In the genomic region with DNA sequence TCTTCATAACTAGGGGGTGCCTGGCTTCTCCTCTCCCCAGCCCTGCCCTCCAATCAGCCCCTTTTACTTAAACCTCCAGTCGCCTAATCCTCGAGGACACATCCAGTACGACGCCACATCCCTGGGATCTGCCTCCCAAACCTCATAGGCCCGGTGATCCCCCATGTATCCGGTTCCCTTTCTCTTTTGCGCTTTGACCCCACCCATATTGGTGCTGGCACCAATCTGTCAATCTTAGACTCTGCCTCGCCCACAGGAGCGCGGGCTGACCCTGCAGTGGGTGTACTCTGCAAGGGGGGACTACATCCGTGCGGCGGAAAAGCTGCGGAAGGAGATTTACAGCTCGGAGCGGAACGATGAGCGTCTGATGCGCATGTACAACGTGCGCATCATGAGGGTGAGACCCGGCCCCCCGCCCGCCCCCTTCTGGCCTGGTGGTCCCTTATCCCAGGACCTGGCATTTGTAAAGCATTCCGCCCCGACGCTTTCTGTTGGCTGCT, we compare ENCODE assay signal across 8 mouse cellular contexts. TPM values are rescaled to one million over a fixed set of nuclear protein-coding genes. Genes with fewer than 3 reads are reported as not detected.
DNase-seq lines count a peak whose midpoint lies in the region; ATAC-seq lines count a peak whose summit lies in the region.

No protein-coding gene starts in this region.

- no peaks in the 10 kb centered on the region for H3K9me3 ChIP-seq in forebrain, embryonic 11.5 days (ENCODE audit: control insufficient read depth, low read length)
- H3K9me3 ChIP-seq in hindbrain, embryonic 14.5 days (ENCODE audit: control insufficient read depth, low read length) = no peaks in the 10 kb centered on the region
- H3K9me3 ChIP-seq in liver, embryonic 11.5 days (ENCODE audit: control insufficient read depth, low read length) = no peaks in the 10 kb centered on the region
- H3K9me3 ChIP-seq in neural tube, embryonic 14.5 days (ENCODE audit: control insufficient read depth, low read length) = no peaks in the 10 kb centered on the region

- H3K27me3 ChIP-seq in forebrain, embryonic 11.5 days (ENCODE audit: control insufficient read depth, insufficient read depth, low read length) = peaks cover 3% of the 10 kb centered on the region; the same call in 1 of the 2 replicates
- no peaks in the 10 kb centered on the region for H3K27me3 ChIP-seq in hindbrain, embryonic 14.5 days (ENCODE audit: control insufficient read depth, insufficient read depth, low read length)
- H3K27me3 ChIP-seq in liver, embryonic 11.5 days (replicated peaks; ENCODE audit: control insufficient read depth, insufficient read depth, low read length) = peaks cover 15% of the 10 kb centered on the region
- peaks cover 2% of the 10 kb centered on the region; the same call in 1 of the 2 replicates for H3K27me3 ChIP-seq in neural tube, embryonic 14.5 days (ENCODE audit: control insufficient read depth, insufficient read depth, low read length)

- DNase-seq in left cerebral cortex, adult 18-20 months (ENCODE audit: low spot score in 2 of 2) = peak; percentile 19 to 25
- DNase-seq in left cerebral cortex, adult 11 months (ENCODE audit: low spot score) = no peak
- DNase-seq in forebrain, embryonic 11.5 days (ENCODE audit: low spot score) = peak; percentile 80
- peak; percentile 81 for DNase-seq in hindbrain, embryonic 14.5 days (ENCODE audit: low spot score)
- no peak for DNase-seq in liver, embryonic 11.5 days (ENCODE audit: low spot score)
- no peak for DNase-seq in testis, postnatal 10 days (ENCODE audit: low spot score)

- H3K27ac ChIP-seq in forebrain, embryonic 11.5 days (ENCODE audit: low read depth, low read length) = no peak overlapping the region
- H3K27ac ChIP-seq in hindbrain, embryonic 14.5 days = peak overlapping the region; percentile 74
- H3K27ac ChIP-seq in liver, embryonic 11.5 days (ENCODE audit: low read depth, low read length) = no peak overlapping the region
- peak overlapping the region; percentile 49 for H3K27ac ChIP-seq in neural tube, embryonic 14.5 days (ENCODE audit: low read depth, low read length)

- peak overlapping the region; percentile 27 for H3K4me3 ChIP-seq in forebrain, embryonic 11.5 days (ENCODE audit: low read depth, low read length)
- peak overlapping the region; percentile 33 for H3K4me3 ChIP-seq in hindbrain, embryonic 14.5 days (replicated peaks; ENCODE audit: low read length)
- peak overlapping the region; percentile 33 for H3K4me3 ChIP-seq in liver, embryonic 11.5 days (ENCODE audit: low read depth, low read length)
- H3K4me3 ChIP-seq in neural tube, embryonic 14.5 days (ENCODE audit: low read depth, low read length) = peak overlapping the region; percentile 34

- 17% methylated on average over 27 of the region's 27 CpGs for WGBS in forebrain, embryonic 11.5 days
- WGBS in hindbrain, embryonic 14.5 days = 15% methylated on average over 27 of the region's 27 CpGs
- 21% methylated on average over 27 of the region's 27 CpGs for WGBS in liver, embryonic 11.5 days
- WGBS in neural tube, embryonic 14.5 days = 17% methylated on average over 27 of the region's 27 CpGs

- peak overlapping the region; percentile 59 for H3K4me2 ChIP-seq in forebrain, embryonic 11.5 days (ENCODE audit: low read depth, low read length, severe bottlenecking)
- H3K4me2 ChIP-seq in hindbrain, embryonic 14.5 days (replicated peaks) = peak overlapping the region; percentile 68
- peak overlapping the region; percentile 54 for H3K4me2 ChIP-seq in liver, embryonic 11.5 days
- peak overlapping the region; percentile 57 for H3K4me2 ChIP-seq in neural tube, embryonic 14.5 days (ENCODE audit: low read depth, low read length)

- no peaks in the 10 kb centered on the region for H3K4me1 ChIP-seq in forebrain, embryonic 11.5 days (replicated peaks; ENCODE audit: control insufficient read depth, insufficient read depth, low read length)
- peaks cover 11% of the 10 kb centered on the region for H3K4me1 ChIP-seq in hindbrain, embryonic 14.5 days (replicated peaks; ENCODE audit: control insufficient read depth, insufficient read depth, low read length)
- H3K4me1 ChIP-seq in liver, embryonic 11.5 days (replicated peaks; ENCODE audit: control insufficient read depth, insufficient read depth, low read length) = peaks cover 6% of the 10 kb centered on the region
- H3K4me1 ChIP-seq in neural tube, embryonic 14.5 days (ENCODE audit: control insufficient read depth, insufficient read depth, low read length) = peaks cover 3% of the 10 kb centered on the region; the same call in 1 of the 2 replicates

- H3K9ac ChIP-seq in forebrain, embryonic 11.5 days (ENCODE audit: low read length) = peak overlapping the region; percentile 55
- H3K9ac ChIP-seq in hindbrain, embryonic 14.5 days = peak overlapping the region; percentile 53
- H3K9ac ChIP-seq in liver, embryonic 11.5 days (ENCODE audit: low read depth, low read length) = no peak overlapping the region
- peak overlapping the region; percentile 54 for H3K9ac ChIP-seq in neural tube, embryonic 14.5 days (replicated peaks; ENCODE audit: low read depth, low read length)

- no peaks in the 10 kb centered on the region for H3K36me3 ChIP-seq in forebrain, embryonic 11.5 days (ENCODE audit: control insufficient read depth, insufficient read depth, low read length)
- no peaks in the 10 kb centered on the region for H3K36me3 ChIP-seq in hindbrain, embryonic 14.5 days (replicated peaks; ENCODE audit: control insufficient read depth, insufficient read depth)
- no peaks in the 10 kb centered on the region; the same call in 1 of the 2 replicates for H3K36me3 ChIP-seq in liver, embryonic 11.5 days (ENCODE audit: control insufficient read depth, insufficient read depth, low read length)
- H3K36me3 ChIP-seq in neural tube, embryonic 14.5 days (ENCODE audit: control insufficient read depth, insufficient read depth, low read length) = no peaks in the 10 kb centered on the region

- peak; percentile 53 for ATAC-seq in forebrain, embryonic 11.5 days (replicated peaks; ENCODE audit: low FRiP score)
- ATAC-seq in hindbrain, embryonic 14.5 days (ENCODE audit: low FRiP score) = peak; percentile 87
- ATAC-seq in liver, embryonic 11.5 days (replicated peaks; ENCODE audit: low FRiP score) = no peak
- peak; percentile 84 for ATAC-seq in neural tube, embryonic 14.5 days (ENCODE audit: low read depth)
- ATAC-seq in activated CD4-positive, CD25-positive, alpha-beta regulatory T cell, adult 4 months = no peak

RNA-seq across cellular contexts. Expression of a gene that starts 14.1 kb away (rescaled TPM):
- 10 to 100 TPM; 12.8 to 13.2 TPM for total RNA-seq in left cerebral cortex, adult 18-20 months (2021)
- polyA plus RNA-seq in forebrain, embryonic 11.5 days (2014; fragmentation: Nextera tagmentation; extraction: Ambion mirVana) = 1.2 and 2.1 TPM in 2 replicates
- 5.3 and 5.6 TPM in 2 replicates for polyA plus RNA-seq in hindbrain, embryonic 14.5 days (2014; fragmentation: Nextera tagmentation; extraction: Ambion mirVana)
- 60.5 and 65.4 TPM in 2 replicates for polyA plus RNA-seq in liver, embryonic 11.5 days (2014; fragmentation: Nextera tagmentation; extraction: Ambion mirVana)
- polyA plus RNA-seq in neural tube, embryonic 14.5 days (2014; fragmentation: Nextera tagmentation; extraction: Ambion mirVana) = 4.9 and 5.8 TPM in 2 replicates
- polyA plus RNA-seq in activated CD4-positive, CD25-positive, alpha-beta regulatory T cell, adult 4 months (2017; shearing (Covaris generic)) = under 1 TPM; 0.60 to 0.79 TPM

RNA-seq across cellular contexts. Expression of a gene that starts 17.1 kb away (rescaled TPM):
- 10 to 100 TPM; 23.0 to 24.6 TPM for total RNA-seq in left cerebral cortex, adult 18-20 months (2021)
- 20.3 and 22.8 TPM in 2 replicates for polyA plus RNA-seq in forebrain, embryonic 11.5 days (2014; fragmentation: Nextera tagmentation; extraction: Ambion mirVana)
- 81.7 and 85.4 TPM in 2 replicates for polyA plus RNA-seq in hindbrain, embryonic 14.5 days (2014; fragmentation: Nextera tagmentation; extraction: Ambion mirVana)
- polyA plus RNA-seq in liver, embryonic 11.5 days (2014; fragmentation: Nextera tagmentation; extraction: Ambion mirVana) = 58.5 and 59.7 TPM in 2 replicates
- polyA plus RNA-seq in neural tube, embryonic 14.5 days (2014; fragmentation: Nextera tagmentation; extraction: Ambion mirVana) = 80.5 and 90.7 TPM in 2 replicates
- 10 to 100 TPM; 33.2 to 38.8 TPM for polyA plus RNA-seq in activated CD4-positive, CD25-positive, alpha-beta regulatory T cell, adult 4 months (2017; shearing (Covaris generic))

RNA-seq across cellular contexts. Expression of a gene that starts 29.9 kb away (rescaled TPM):
- total RNA-seq in left cerebral cortex, adult 18-20 months (2021) = 10 to 100 TPM; 12.6 to 15.2 TPM
- 54.8 and 63.0 TPM in 2 replicates for polyA plus RNA-seq in forebrain, embryonic 11.5 days (2014; fragmentation: Nextera tagmentation; extraction: Ambion mirVana)
- polyA plus RNA-seq in hindbrain, embryonic 14.5 days (2014; fragmentation: Nextera tagmentation; extraction: Ambion mirVana) = 23.9 and 28.5 TPM in 2 replicates
- 43.9 and 49.2 TPM in 2 replicates for polyA plus RNA-seq in liver, embryonic 11.5 days (2014; fragmentation: Nextera tagmentation; extraction: Ambion mirVana)
- polyA plus RNA-seq in neural tube, embryonic 14.5 days (2014; fragmentation: Nextera tagmentation; extraction: Ambion mirVana) = 2.4 and 59.1 TPM in 2 replicates
- under 1 TPM in 1 of 2 experiments, not detected in 1; 0.53 TPM for polyA plus RNA-seq in activated CD4-positive, CD25-positive, alpha-beta regulatory T cell, adult 4 months (2017; shearing (Covaris generic))

RNA-seq across cellular contexts. Expression of a gene that starts 30.4 kb away (rescaled TPM):
- 100 to 1,000 TPM; 112 to 115 TPM for total RNA-seq in left cerebral cortex, adult 18-20 months (2021)
- polyA plus RNA-seq in forebrain, embryonic 11.5 days (2014; fragmentation: Nextera tagmentation; extraction: Ambion mirVana) = 20.5 and 22.8 TPM in 2 replicates
- 195 and 204 TPM in 2 replicates for polyA plus RNA-seq in hindbrain, embryonic 14.5 days (2014; fragmentation: Nextera tagmentation; extraction: Ambion mirVana)
- polyA plus RNA-seq in liver, embryonic 11.5 days (2014; fragmentation: Nextera tagmentation; extraction: Ambion mirVana) = 0.70 and 0.79 TPM in 2 replicates
- polyA plus RNA-seq in neural tube, embryonic 14.5 days (2014; fragmentation: Nextera tagmentation; extraction: Ambion mirVana) = 206 and 236 TPM in 2 replicates
- polyA plus RNA-seq in activated CD4-positive, CD25-positive, alpha-beta regulatory T cell, adult 4 months (2017; shearing (Covaris generic)) = not detected

RNA-seq across cellular contexts. Expression of a gene that starts 45.1 kb away (rescaled TPM):
- total RNA-seq in left cerebral cortex, adult 18-20 months (2021) = under 1 TPM; 0.21 to 0.45 TPM
- polyA plus RNA-seq in forebrain, embryonic 11.5 days (2014; fragmentation: Nextera tagmentation; extraction: Ambion mirVana) = 0.12 and 0.17 TPM in 2 replicates
- 0.12 TPM in 1 of 2 replicates, not detected in the other for polyA plus RNA-seq in hindbrain, embryonic 14.5 days (2014; fragmentation: Nextera tagmentation; extraction: Ambion mirVana)
- 0.18 TPM in 1 of 2 replicates, not detected in the other for polyA plus RNA-seq in liver, embryonic 11.5 days (2014; fragmentation: Nextera tagmentation; extraction: Ambion mirVana)
- 0.19 TPM in 1 of 2 replicates, not detected in the other for polyA plus RNA-seq in neural tube, embryonic 14.5 days (2014; fragmentation: Nextera tagmentation; extraction: Ambion mirVana)
- polyA plus RNA-seq in activated CD4-positive, CD25-positive, alpha-beta regulatory T cell, adult 4 months (2017; shearing (Covaris generic)) = under 1 TPM in 1 of 2 experiments, not detected in 1; 0.33 TPM

Comparison
In these comparisons a context has a peak if more than half of its experiments do, and no peak if none do; other contexts are left out.
1. DNase-seq: peak in left cerebral cortex, adult 18-20 months (2 of 2), forebrain, embryonic 11.5 days (single experiment) and hindbrain, embryonic 14.5 days (single experiment); none in left cerebral cortex, adult 11 months (single experiment), liver, embryonic 11.5 days (single experiment) and testis, postnatal 10 days (single experiment).
2. ATAC-seq: peak in forebrain, embryonic 11.5 days (single experiment), hindbrain, embryonic 14.5 days (single experiment) and neural tube, embryonic 14.5 days (single experiment); none in liver, embryonic 11.5 days (single experiment) and activated CD4-positive, CD25-positive, alpha-beta regulatory T cell, adult 4 months (single experiment).
3. H3K27ac ChIP-seq: peak in hindbrain, embryonic 14.5 days (single experiment) and neural tube, embryonic 14.5 days (single experiment); none in forebrain, embryonic 11.5 days (single experiment) and liver, embryonic 11.5 days (single experiment).
4. Peak in every context shown above with its lines, with median percentiles within 50 percentile points of each other: H3K4me2 ChIP-seq and H3K4me3 ChIP-seq.